Mouse (Mus musculus) heart, postnatal 36 days (tissue): ENCODE results near the gene H2-Q2. TPM values are rescaled to one million over a fixed set of nuclear protein-coding genes. Genes with fewer than 3 reads are reported as not detected.
"Not testable (repeated sequence)": the region's sequence is repeated elsewhere in the genome, so short reads cannot be mapped to it uniquely, and the experiment has no call there.

Experiments used
- DNase-seq, 2 experiments: peaks; one replicate each; pipeline ENCODE4 v3.0.0; 2021 to 2022
- intact Hi-C: fragments of 180-260 bp; cut with DNase I; formaldehyde crosslinking; loops from one replicate; pipeline ENCODE4 v1.15.1; 2025
- total RNA-seq, 2 experiments: library from RNA; stranded (reverse); gene quantifications; 2 replicates each; pipeline ENCODE4 v1.2.3; 2021

Gene H2-Q2
- 1 to 10 TPM in 1 of 2 experiments, under 1 TPM in 1; 0.64 to 1.4 TPM for total RNA-seq

DNA sequence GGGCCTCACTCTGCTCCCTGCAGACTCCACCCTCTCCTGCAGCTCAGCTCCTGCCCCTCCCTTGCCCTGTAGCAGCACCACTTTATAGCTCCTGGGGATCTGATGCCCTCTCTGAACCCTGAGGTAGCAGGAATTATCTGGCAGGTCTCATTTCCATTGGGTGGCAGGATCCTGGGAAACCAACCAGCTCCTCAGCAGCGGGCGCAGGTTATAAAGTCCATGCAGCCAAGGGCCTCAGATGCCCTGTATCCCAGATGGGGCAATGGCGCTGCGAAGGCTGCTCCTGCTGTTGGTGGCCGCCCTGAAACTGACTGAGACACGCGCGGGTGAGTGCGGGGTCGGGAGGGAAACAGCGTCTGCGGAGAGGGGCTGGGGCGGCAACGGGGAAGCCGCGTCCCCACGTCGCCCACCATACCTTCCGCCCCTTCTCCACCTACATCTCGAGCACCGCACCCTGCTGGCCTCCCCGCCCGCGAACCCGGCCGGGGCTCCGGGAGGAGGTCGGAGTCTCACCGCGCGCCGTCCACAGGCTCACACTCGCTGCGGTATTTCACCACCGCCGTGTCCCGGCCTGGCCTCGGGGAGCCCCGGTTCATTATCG is at the start of gene H2-Q2:
Gene H2-Q2, plus strand, starts transcription at position 172 of the 601 bp plus-strand sequence.
- no peak for DNase-seq
- intact Hi-C loops, result no loop called here

DNA sequence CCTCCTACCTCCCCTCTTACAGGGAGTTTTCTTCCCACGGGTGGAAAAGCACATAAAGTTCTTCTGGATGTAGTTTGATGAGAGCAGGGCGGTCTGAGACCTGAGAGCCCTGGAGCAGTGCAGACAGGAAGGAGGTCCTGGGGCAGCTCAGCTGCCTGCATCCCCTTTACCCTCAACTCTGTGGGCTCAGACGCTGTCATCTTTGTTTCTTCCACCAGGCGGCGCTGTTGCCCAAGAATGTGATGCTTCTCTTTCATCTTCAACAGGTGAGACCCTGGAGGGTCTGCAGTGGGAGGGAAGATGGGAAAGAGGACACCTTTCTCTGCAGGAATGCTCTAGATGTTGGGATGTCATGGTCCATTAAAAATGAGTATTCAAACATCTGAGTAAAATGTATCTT is 46.2 kb upstream of the H2-Q2 start:
- intact Hi-C loops, result not testable (repeated sequence)
- peak; percentile 61 to 78 for DNase-seq

DNA sequence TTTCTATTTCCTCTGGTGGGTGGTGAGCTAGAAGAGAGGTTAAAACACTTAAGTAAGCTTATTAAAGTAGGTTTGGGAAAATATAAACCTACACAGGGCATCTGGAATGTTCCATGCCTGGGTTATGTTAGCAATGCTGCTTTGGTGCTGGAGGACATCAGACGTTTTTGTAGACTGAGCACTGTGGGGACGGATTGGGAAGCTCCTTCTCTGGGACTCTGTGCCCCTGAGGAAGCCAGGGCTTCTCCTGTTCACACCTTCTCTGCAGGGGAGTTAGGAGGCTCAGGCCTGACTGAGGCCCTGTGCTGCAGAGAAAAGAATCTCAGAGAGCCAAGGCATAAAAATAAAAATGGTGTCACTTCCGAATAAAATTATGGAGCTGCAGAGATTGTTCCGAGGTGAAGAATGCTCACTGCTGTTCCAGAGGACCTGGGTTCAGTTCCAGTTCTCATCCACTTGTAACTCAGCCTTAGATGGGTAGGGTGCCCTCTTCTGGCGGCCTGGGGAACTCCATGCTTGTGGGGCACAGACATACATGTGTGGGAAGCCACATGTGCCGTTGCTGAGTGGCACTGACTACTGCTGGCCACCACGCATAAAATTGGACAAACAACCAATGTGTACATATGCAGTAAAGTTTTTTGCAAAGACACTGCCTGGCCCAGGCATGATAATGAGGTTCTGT is 41.6 kb upstream of the H2-Q2 start:
- intact Hi-C loops, DNase-seq: not testable (repeated sequence)

DNA sequence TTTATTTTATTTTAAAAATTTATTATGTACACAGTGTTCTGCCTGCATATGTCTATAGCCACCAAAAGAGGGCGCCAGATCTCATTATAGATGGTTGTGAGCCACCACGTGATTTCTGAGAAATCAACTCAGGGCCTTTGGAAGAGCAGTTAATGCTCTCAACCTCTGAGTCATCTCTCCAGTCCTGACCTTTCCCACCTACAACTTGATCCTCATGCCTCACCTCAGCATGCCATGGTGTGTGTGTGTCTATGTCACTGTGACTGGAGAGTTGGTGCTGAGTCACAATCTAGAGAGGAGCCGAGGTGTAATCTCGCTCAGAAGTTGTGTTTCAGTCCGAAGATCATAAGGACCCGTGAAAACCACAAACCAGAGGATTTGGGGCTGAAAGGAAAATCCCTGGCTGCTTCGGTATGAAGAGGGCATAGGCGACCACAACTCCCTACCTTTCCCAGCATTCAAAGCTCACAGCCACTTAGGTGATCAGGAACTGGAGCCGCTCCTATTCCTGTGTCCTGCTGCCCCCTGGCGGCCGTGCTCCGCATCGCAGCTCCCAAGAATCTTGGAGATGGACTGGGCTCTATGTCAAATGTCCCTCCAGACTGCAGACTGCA is 40.3 kb upstream of the H2-Q2 start:
- intact Hi-C loops, result loop anchor here (1.0 to 2.0 kb wide), 3 partner anchors 43 to 1335 kb away; no protein-coding TSS in a partner anchor
- DNase-seq, result peak; percentile 92 to 99

DNA sequence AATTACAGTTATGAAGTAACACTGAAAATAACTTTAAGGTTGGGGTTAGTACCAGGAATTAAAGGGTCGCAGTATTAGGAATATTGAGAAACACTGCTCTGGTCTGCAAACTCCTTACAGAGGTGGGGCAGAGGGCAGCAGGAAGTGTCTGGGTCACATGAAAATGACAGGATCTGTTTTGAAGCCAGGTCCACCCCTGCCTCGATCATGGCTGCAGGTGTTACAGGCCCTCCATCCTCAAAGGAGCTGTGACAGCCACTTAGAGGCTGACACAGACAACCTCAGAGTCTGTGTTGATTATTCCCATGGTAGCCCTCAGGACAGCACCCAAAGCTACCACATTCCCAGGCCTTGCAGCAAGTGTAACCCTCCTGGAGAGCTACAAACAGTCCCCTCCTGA is 38.8 kb upstream of the H2-Q2 start:
- intact Hi-C loops, result loop anchor here (2.0 kb wide), 2 partner anchors 44 to 56 kb away; no protein-coding TSS in a partner anchor

DNA sequence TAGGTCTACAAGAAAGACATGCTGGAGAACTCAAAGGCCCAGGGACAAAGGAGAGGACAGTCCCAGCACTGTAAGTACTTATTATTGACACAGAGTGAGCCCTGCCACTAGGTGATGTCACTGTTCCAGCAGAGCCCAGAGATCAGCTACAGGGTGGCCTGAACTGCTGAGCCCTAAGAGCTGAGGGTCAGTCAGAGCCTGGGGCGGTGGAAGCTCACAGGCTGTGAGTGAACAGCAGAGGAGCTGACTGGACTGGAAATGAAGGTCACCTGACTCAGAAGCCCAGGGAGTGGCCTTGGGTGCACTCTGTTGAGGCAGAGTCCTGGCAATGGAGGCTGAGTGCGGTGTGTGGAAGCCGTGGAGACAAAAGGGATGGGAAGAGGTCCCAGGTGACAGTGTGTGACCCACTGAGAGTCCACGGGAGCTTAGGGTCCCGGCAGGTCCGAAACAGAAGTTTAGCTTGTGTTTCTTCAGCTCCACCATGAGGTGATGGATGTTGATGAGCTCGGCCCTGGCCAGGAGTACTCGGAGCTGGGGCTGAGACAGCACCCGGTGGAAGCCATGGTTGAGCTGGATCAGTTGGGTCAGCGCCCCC is 38.2 kb upstream of the H2-Q2 start:
- DNase-seq, result no peak
- intact Hi-C loops, result loop anchor here (2.0 kb wide), 3 partner anchors 45 to 1343 kb away; no protein-coding TSS in a partner anchor

More for the DNA sequence above, 38.8 kb upstream of the H2-Q2 start:
- DNase-seq, result no peak

DNA sequence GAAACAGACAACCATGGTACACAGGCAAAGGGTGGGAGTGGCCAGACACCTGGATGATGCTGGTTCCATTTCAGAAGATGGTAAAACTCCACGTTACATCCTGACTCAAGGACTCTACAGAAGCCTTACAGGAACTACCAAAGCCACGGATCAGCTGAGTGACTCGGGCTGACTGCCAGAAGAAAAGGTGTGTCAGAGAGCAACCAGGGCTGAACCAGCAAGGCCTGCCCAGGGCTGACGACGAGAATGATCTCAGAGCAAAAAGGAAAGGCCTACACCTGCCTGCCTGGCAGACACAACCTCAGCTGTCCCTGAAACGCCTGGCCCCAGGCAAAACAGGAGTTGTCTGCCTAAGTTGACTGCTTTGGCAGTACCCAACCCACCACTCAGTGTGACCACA is 37.6 kb upstream of the H2-Q2 start:
- intact Hi-C loops, result loop anchor here (2.0 kb wide), 1 partner anchor 1344 kb away; no protein-coding TSS in a partner anchor
- no peak for DNase-seq

DNA sequence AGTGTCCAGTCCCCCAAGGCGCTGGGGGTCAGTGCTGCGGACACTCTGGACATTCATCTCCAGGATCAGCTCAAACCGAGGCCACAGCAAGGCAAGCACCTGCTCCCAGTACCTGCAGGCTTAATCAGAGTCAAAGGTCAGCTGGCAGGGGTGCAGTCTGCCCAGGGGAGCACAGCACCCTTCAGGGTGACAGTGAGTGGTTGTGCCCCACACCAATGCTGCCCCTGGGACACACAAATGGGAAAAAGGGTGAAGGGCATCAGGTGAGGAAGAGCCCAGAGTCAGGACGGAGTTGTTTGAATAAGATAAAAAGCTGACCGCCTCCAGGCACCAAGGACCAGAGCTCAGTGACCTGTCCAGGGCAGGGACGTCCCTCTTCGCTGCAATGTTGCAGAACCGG is 37.1 kb upstream of the H2-Q2 start:
- intact Hi-C loops, result loop anchor here (2.0 kb wide), 1 partner anchor 1344 kb away; no protein-coding TSS in a partner anchor
- not testable (repeated sequence) for DNase-seq

DNA sequence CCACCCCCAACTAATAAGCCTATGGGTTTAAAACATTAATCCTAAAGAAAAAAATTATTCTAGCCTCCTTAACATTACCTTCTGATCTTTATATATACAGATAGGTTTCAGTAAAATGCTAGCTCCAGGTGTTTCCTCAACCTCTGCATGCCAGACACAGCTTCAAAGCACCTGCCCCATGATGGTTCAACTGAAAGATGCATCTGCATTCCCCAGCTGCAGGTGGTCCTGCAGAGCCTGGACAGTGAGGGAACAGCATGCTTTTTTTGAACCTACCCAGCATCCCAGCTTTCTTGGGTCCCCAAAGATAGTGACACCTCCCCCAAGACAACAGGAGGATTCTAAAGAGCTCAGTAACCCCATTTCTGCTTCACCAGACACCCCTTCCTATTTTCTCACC is 23.4 kb upstream of the H2-Q2 start:
- DNase-seq, result no peak
- intact Hi-C loops, result loop anchor here (1.0 kb wide), 1 partner anchor 41 kb away; no protein-coding TSS in a partner anchor

DNA sequence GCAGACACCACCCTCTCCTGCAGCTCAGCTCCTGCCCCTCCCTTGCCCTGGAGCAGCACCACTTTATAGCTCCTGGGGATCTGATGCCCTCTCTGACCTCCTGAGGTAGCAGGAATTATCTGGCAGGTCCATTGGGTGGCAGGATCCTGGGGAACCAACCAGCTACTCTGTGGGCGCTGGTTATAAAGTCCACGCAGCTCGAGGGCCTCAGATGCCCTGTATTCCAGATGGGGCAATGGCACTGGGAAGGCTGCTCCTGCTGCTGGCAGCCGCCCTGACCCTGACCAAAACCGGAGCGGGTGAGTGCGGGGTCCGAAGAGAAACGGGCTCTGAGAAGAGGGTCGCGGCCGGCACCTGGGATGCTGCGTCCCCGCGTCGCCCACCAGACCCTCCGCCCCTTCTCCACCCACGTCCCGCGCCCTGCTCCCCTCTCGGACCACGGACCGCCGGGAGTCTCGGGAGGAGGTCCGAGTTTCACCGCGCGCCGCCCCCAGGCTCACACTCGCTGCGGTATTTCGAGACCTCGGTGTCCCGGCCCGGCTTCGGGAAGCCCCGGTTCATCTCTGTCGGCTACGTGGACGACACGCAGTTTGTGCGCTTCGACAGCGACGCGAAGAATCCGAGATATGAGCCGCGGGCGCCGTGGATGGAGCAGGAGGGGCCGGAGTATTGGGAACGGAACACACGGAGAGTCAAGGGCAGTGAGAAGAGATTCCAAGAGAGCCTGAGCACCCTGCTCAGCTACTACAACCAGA is 21.5 kb upstream of the H2-Q2 start, which contains the start of gene H2-Q1:
Gene H2-Q1, plus strand, starts transcription at position 79 of the 755 bp plus-strand sequence.
- no peak for DNase-seq
- intact Hi-C loops, result no loop called here

DNA sequence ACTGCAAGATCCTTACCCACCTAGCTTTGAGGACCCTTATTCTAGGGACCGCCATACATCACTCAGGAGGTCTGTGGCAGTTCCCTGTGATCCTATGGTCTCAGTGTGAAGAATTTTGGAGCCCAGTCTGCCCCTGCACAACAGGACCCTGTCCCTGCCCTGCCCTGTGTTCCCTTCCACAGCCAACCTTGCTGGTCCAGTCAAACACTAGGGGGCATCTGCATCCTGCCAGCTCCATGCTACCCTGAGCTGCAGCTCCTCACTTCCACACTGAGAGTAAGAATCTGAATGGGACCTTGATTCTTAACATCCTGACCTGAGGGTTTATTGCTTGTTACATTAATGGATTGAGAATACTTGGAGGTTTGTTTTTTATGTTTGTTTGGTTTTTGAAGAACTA is 16.9 kb upstream of the H2-Q2 start:
- DNase-seq, intact Hi-C loops: not testable (repeated sequence)

DNA sequence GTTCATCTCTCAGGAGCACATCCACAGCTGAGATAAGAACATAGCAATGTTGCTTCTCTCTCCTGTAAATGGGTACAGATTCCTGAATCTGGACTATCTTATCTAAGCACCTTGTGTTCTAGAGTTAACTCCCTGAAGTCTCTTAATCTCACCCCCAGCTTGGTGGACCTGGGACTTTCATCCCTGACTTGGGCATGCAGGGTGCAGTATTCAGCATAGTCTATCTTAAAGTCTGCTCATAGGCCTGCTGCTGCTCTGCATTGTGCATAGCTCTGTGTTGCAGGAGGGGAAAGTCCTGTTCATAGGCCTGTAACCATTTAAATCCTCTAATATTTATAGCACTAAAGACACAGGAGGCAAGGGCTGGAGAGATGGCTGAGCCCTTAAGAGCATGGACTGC is 16.0 kb upstream of the H2-Q2 start:
- intact Hi-C loops, result not testable (repeated sequence)

DNA sequence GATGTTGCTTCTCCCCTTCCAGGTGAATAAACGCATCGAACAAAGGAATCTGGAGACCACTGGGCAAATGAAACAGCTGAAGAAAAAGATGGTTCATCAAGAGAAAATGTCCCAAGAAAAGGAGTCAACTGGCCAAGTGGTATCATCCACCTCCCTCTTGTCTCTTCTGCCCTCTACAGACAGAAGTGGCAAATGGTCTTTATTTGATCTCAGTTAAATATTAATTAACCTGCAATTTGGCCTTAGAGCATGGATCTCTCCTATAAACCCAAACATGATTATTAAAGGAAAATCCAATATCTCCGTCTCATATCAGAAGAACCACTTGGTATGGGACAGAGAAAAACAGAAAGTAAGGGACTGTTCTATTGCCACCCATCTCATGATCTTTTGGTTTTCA is 12.3 kb upstream of the H2-Q2 start:
- DNase-seq, intact Hi-C loops: not testable (repeated sequence)

More for the DNA sequence above, 16.0 kb upstream of the H2-Q2 start:
- DNase-seq, result not testable (repeated sequence)

DNA sequence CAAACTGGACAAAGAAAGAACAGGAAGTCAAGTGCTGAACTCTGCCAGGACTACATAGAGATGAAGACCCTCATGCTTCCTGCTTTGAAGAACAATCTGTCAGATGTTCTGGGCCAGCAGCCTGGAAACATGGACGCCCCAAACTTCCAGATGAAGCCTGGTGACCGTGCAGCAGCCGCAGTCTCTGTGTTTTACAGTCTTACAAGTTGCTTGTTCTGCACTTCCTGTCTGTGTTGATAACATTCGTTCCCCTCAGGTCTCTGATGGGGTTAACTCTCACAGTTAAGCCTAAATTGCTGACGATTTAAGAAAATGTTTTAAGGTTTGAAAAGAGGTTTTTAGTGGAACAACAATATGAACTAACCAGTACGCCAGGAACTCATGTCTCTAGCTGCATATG is 10.5 kb upstream of the H2-Q2 start:
- intact Hi-C loops, result not testable (repeated sequence)

DNA sequence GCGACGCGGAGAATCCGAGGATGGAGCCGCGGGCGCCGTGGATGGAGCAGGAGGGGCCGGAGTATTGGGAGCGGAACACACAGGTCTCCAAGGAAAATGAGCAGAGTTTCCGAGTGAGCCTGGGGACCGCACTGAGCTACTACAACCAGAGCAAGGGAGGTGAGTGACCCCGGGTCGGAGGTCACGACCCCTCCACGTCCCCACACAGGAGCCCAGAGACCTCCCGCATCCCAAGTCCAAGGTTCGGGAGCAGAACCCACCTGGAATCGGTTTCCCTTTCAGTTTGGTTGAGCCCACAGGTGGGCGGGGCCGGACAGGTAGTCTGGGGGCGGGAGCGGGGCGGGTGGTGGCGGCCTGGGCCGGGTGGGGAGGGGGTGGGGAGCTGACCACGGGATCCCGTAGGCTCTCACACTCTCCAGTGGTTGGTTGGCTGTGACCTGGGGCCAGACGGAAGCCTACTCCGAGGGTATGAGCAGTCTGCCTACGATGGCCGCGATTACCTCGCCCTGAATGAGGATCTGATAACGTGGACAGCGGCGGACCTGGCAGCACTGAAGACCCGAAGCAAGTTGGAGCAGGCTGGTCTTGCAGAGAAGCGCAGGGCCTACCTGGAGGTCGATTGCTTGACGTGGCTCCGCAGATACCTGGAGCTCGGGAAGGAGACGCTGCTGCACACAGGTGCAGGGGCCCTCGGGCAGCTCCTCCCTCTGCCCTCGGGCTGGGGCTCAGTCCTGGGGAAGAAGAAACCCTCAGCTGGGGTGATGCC is 852 bp downstream of the H2-Q2 start:
- DNase-seq, result no peak
- intact Hi-C loops, result no loop called here

More for the DNA sequence above, 10.5 kb upstream of the H2-Q2 start:
- not testable (repeated sequence) for DNase-seq

DNA sequence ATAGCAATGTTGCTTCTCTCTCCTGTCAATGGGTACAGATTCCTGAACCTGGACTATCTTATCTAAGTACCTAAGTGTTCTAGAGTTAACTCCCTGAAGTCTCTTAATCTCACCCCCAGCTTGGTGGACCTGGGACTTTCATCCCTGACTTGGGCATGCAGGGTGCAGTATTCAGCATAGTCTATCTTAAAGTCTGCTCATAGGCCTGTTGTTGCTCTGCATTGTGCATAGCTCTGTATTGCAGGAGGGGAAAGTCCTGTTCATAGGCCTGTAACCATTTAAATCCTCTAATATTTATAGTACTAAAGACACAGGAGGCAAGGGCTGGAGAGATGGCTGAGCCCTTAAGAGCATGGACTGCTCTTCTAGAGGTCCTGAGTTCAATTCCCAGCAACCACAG is 5.6 kb downstream of the H2-Q2 start:
- DNase-seq, intact Hi-C loops: not testable (repeated sequence)

DNA sequence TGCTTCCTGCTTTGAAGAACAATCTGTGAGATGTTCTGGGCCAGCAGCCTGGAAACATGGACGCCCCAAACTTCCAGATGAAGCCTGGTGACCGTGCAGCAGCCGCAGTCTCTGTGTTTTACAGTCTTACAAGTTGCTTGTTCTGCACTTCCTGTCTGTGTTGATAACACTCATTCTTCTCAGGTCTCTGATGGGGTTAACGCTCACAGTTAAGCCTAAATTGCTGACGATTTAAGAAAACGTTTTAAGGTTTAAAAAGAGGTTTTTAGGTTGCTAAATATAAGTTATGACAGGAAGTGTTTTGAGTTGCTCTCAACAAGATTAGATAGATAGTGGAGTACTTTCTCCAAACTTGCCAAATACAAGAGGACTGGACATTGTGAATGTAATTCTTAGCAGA is 11.2 kb downstream of the H2-Q2 start:
- intact Hi-C loops, DNase-seq: not testable (repeated sequence)

DNA sequence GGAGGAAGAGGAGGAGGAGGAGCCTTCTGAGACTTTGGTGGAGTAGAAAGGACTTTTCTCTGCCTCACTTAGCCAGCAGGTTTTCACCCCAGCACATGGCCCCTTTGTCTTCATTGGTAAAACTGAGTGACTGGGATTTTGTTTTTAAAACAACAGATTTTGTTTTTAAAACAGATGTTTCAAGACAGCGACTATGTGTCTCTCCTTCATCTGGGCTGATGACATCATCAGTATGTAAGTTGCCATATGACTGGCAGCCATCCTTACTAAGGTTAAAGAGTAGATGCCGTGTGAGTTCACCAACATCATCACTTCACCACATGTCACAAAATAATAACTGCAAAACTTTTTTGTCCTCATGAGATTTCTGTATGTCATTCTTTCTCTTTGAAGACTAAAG is 12.0 kb downstream of the H2-Q2 start:
- DNase-seq, result no peak
- intact Hi-C loops, result loop anchor here (1.0 kb wide), 1 partner anchor 40 kb away; no protein-coding TSS in a partner anchor

DNA sequence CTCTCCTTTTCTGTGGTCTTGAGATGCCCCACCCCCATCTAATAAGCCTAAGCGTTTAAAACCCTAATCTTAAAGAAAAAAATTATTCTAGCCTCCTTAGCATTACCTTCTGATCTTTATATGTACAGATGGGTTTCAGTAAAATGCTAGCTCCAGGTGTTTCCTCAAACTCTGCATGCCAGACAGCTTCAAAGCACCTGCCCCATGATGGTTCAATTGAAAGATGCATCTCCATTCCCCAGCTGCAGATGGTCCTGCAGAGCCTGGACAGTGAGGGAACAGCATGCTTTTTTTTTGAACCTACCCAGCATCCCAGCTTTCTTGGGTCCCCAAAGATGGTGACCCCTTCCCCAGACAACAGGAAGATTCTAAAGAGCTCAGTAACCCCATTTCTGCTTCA is 15.0 kb downstream of the H2-Q2 start:
- DNase-seq, result no peak
- intact Hi-C loops, result loop anchor here (5.0 kb wide), 1 partner anchor 1395 kb away; no protein-coding TSS in a partner anchor
